Mouse (Mus musculus) midbrain, embryonic 16.5 days (tissue): ENCODE results near the gene Gm614. TPM values are rescaled to one million over a fixed set of nuclear protein-coding genes. Genes with fewer than 3 reads are reported as not detected.
A peak's percentile ranks its signal among the peaks of the same experiment; 100 is the strongest.

Experiments
- ATAC-seq: fragments of 200-750 bp; cut with Nextera tagmentation; 2 replicates; pipeline ENCODE4 v1.8.0; 2017; ENCODE audit warnings: moderate TSS enrichment
- H3K27ac ChIP-seq: fragments of 300-500 bp; sonication (generic); 2 replicates; pipeline ENCODE4 v1.5.1; 2014; ENCODE audit warnings: mild to moderate bottlenecking, low read length, mixed read lengths
- H3K27me3 ChIP-seq: fragments of 300-500 bp; sonication (generic); 2 replicates; pipeline ENCODE4 v1.6.1; 2014; ENCODE audit warnings: low read depth, low read length, mixed read lengths; ENCODE audit not compliant: control insufficient read depth, insufficient read depth
- H3K36me3 ChIP-seq: fragments of 300-500 bp; sonication (generic); 2 replicates; pipeline ENCODE4 v1.6.1; 2014; ENCODE audit warnings: mild to moderate bottlenecking, low read length, moderate library complexity, mixed read lengths; ENCODE audit not compliant: control insufficient read depth, insufficient read depth
- H3K4me1 ChIP-seq: fragments of 300-500 bp; sonication (generic); 2 replicates; pipeline ENCODE4 v1.6.1; 2014; ENCODE audit warnings: mild to moderate bottlenecking, low read length, mixed read lengths; ENCODE audit not compliant: control insufficient read depth, insufficient read depth
- H3K4me2 ChIP-seq: fragments of 300-500 bp; sonication (generic); 2 replicates; pipeline ENCODE4 v1.6.1; 2014; ENCODE audit warnings: mild to moderate bottlenecking, low read length, mixed read lengths
- H3K4me3 ChIP-seq: fragments of 300-500 bp; sonication (generic); 2 replicates; pipeline ENCODE4 v1.5.1; 2014; ENCODE audit warnings: low read depth, mild to moderate bottlenecking, low read length, moderate library complexity, mixed read lengths
- H3K9ac ChIP-seq: fragments of 300-500 bp; sonication (generic); 2 replicates; pipeline ENCODE4 v1.6.1; 2014; ENCODE audit warnings: low read depth, low read length, mixed read lengths
- H3K9me3 ChIP-seq: fragments of 300-500 bp; sonication (generic); replicated peaks from 2 replicates; pipeline ENCODE4 v1.6.1; 2014; ENCODE audit warnings: mild to moderate bottlenecking, low read length, mixed read lengths; ENCODE audit not compliant: control insufficient read depth, poor library complexity, severe bottlenecking
- WGBS: fragments of 180-500 bp; shearing (Covaris S2); extraction: QIAGEN DNeasy Blood & Tissue Kit; methylation state at CpG from one replicate; pipeline ENCODE4 v1.1.7; 2014; 5-methylcytosine and 5-hydroxymethylcytosine counted together
- polyA plus RNA-seq: library from polyadenylated mRNA; unstranded; fragments of >200 nt; fragmentation: Nextera tagmentation; extraction: Ambion mirVana; gene quantifications from 2 replicates; pipeline ENCODE4 v1.2.1, GENCODE M21; 2015

Gm614 gene
- polyA plus RNA-seq, 1 experiment from 2014 or later = not detected

- ATAC-seq = no peak
- H3K27ac ChIP-seq = no peak within 1 kb of the TSS
- no peaks in the 10 kb centered on the region for H3K36me3 ChIP-seq
- H3K4me3 ChIP-seq = no peak within 1 kb of the TSS
- 74% methylated on average over 5 of the region's 5 CpGs for WGBS
- no peaks in the 10 kb centered on the region for H3K9me3 ChIP-seq
- no peaks in the 10 kb centered on the region for H3K4me1 ChIP-seq
- no peak within 1 kb of the TSS for H3K4me2 ChIP-seq
- H3K9ac ChIP-seq = no peak within 1 kb of the TSS
- no peaks in the 10 kb centered on the region for H3K27me3 ChIP-seq
These were observed 4.4 kb upstream of the Gm614 start, which contains the start of gene Il2rg for GRCm38 (mm10) chrX:101268025-101268754. Gene Il2rg (minus strand): TSS chrX:101268255.

DNA sequence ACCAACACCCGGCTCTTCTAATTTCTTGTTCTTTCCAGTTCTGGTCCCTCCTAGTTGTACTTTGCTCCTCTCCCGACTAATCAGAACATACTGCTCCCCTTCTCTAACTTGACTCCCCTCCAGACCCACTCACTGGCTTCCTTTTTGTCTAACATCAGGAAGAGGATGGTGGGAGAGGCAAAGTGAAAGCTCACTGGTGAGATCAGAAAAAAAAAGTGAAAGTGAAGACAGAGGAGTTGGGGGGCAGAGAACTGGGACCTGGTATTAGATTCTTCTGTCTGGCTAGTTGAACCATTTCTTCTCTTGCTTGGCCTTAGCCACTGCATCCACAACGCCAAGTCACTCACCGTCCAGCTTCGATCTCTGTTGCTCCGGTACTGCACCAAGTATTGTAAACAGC lies 2.8 kb upstream of the Gm614 start:
- Histone ChIP-seq H3K4me3 (no peak overlapping the region), H3K27ac (no peak overlapping the region), H3K9ac (no peak overlapping the region), H3K9me3 (no peaks in the 10 kb centered on the region), H3K4me2 (no peak overlapping the region), H3K27me3 (no peaks in the 10 kb centered on the region), H3K36me3 (no peaks in the 10 kb centered on the region), H3K4me1 (no peaks in the 10 kb centered on the region)
- 94% methylated on average over 6 of the region's 6 CpGs for WGBS
- no peak for ATAC-seq

DNA sequence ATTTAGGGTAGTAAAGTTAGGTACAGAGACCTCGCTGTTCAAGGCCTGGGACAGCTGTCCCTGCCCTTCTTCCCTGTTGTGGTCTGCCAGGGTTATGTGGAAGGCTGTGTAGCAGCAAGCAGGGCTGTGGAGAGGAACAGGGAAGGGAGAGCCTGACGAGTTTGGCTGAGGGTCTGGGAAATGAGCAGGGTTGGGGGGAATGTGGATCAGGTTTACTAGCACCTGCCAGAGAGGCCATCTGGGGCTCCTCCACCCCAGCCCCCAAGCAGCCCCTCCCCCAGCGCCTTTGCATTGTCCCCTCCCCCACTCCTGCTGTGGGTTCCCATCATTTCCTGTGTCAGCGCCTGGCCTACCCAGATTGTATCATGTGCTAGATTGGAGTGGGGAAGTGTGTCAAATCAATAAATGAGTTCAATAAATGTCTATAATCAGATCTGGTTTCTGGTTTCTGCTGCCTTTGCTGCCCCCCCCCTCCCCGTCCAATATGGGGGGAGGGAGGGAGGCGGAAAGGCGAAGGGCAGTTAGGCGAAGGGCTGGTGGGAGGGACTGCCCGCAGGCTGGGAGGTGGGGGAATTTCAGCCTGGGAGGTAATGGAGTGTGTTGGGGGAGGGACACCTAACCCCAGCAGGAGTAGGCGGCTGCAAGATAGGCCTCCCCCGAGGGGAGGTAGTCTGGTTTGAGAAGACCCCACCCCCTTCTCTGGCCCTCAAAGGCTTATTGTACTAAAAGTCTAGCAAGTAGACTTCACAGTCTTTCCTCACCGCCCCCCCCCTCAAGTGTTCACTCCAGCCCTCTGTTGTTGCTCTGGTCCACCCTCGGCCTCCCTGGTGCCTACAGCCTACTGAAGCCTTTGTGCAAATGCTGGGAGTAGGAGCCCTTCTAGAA lies 3.1 kb downstream of the Gm614 start:
- no peak overlapping the region for H3K9ac ChIP-seq
- H3K9me3 ChIP-seq = no peaks in the 10 kb centered on the region
- peak; percentile 58; the same call in 1 of the 2 replicates for ATAC-seq
- H3K4me2 ChIP-seq = no peak overlapping the region
- no peak overlapping the region for H3K4me3 ChIP-seq
- H3K36me3 ChIP-seq = no peaks in the 10 kb centered on the region
- WGBS = 23% methylated on average over 8 of the region's 13 CpGs
- H3K27ac ChIP-seq = no peak overlapping the region
- no peaks in the 10 kb centered on the region for H3K27me3 ChIP-seq
- no peaks in the 10 kb centered on the region; the same call in 1 of the 2 replicates for H3K4me1 ChIP-seq

GRCm38 (mm10) chrX:101256603-101257002 lies 7.2 kb downstream of the Gm614 start:
- H3K9ac ChIP-seq = no peak overlapping the region
- H3K9me3 ChIP-seq = no peaks in the 10 kb centered on the region
- H3K4me3 ChIP-seq = no peak overlapping the region
- no peaks in the 10 kb centered on the region; the same call in 1 of the 2 replicates for H3K4me1 ChIP-seq
- no peak overlapping the region for H3K4me2 ChIP-seq
- WGBS = 85% methylated on average over 13 of the region's 13 CpGs
- no peaks in the 10 kb centered on the region for H3K36me3 ChIP-seq
- H3K27me3 ChIP-seq = no peaks in the 10 kb centered on the region
- H3K27ac ChIP-seq = no peak overlapping the region
- no peak for ATAC-seq

DNA sequence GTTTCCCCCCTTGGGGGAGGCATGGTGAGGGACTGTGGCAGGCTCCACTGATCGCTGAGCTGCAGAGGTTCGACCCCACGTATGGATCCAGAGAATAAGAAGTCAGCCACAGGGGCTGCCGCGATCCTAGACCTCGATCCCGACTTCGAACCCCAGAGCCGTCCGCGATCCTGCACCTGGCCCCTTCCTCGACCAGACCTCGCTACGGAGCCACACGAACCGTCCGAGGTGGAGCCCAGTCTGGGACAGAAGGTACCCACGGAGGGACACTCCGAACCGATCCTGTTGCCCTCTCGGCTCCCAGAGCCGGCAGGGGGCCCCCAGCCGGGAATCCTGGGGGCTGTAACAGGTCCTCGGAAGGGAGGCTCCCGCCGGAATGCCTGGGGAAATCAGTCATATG lies 9.1 kb downstream of the Gm614 start:
- Histone ChIP-seq H3K27me3 (no peaks in the 10 kb centered on the region), H3K36me3 (no peaks in the 10 kb centered on the region), H3K9me3 (no peaks in the 10 kb centered on the region), H3K4me1 (no peaks in the 10 kb centered on the region), H3K9ac (peak overlapping the region; percentile 63), H3K4me3 (peak overlapping the region; percentile 51), H3K4me2 (peak overlapping the region; percentile 81), H3K27ac (no peak overlapping the region)
- 20% methylated on average over 16 of the region's 26 CpGs for WGBS
- ATAC-seq = peak; percentile 54

DNA sequence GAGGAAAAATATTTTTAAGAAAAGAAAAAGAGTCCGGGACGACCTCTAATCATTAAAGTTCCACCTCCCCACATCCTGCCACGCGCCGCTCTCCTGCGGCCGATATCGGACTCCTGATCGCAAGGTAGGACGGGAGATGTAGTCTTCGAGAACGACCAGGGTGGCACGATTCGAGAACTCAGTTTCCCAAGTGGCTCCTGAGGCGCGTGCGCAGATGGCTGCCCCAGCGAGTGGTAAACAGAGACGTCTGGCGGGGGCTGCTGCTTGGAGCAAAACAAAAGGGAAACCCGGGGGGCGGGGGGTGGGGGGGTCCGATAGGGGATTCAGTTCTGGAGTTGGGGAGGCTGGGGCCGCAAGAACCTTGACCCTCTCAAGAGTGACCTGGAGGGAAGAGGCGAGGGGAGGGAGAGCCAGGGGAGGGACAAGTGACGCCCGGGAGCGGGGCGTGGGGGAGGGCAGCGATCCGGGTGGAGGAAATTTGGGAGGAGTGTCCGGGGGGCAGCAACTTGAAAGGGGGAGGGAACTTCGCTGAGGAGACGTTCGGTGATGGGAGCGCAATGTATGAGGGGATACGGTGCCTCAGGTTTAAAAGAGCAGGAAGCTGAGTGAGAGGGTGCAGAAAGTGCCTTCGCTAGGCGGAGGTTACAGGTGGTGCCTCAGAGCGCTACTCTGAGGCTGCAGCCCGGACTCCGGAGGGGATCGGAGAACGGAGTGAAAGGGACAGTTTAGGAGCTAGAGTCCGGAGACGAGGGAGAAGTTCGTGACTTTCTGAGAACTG lies 9.7 kb downstream of the Gm614 start, which contains the start of gene Foxo4:
Gene Foxo4 (plus strand): TSS at position 577 of the 778 bp plus-strand sequence.
- H3K36me3 ChIP-seq = no peaks in the 10 kb centered on the region
- H3K4me3 ChIP-seq = peak within 1 kb of the TSS; percentile 51
- H3K4me1 ChIP-seq = no peaks in the 10 kb centered on the region
- H3K9ac ChIP-seq = peak within 1 kb of the TSS; percentile 63
- no peaks in the 10 kb centered on the region for H3K27me3 ChIP-seq
- 23% methylated on average over 44 of the region's 47 CpGs for WGBS
- peak within 1 kb of the TSS; percentile 81 for H3K4me2 ChIP-seq
- H3K9me3 ChIP-seq = no peaks in the 10 kb centered on the region
- no peak within 1 kb of the TSS for H3K27ac ChIP-seq
- ATAC-seq = peak; percentile 95

DNA sequence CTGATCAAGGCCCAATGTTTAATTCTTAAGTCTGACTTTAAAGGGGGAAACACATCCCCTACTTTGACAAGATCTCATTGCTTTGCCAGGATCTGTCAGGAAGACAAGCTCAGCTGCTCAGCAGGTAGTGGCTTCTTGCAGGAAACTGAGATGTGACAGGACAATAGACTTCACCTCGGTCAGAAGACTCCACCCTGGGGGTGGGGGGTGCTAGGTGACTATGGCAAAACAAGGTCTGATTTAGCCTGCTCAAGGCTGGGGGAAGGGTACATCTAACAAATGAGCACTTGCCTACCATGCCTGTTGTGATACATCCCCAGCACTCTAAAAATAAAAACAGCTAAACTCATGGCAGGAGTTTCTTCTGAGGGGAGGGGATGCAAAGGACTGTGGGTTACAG lies 18.8 kb downstream of the Gm614 start:
- WGBS = 12% methylated on average over 1 of the region's 1 CpGs
- Histone ChIP-seq H3K27ac (no peak overlapping the region), H3K9me3 (no peaks in the 10 kb centered on the region), H3K4me2 (no peak overlapping the region), H3K4me3 (no peak overlapping the region), H3K36me3 (no peaks in the 10 kb centered on the region), H3K4me1 (no peaks in the 10 kb centered on the region), H3K9ac (no peak overlapping the region), H3K27me3 (no peaks in the 10 kb centered on the region; the same call in 1 of the 2 replicates)
- no peak for ATAC-seq

DNA sequence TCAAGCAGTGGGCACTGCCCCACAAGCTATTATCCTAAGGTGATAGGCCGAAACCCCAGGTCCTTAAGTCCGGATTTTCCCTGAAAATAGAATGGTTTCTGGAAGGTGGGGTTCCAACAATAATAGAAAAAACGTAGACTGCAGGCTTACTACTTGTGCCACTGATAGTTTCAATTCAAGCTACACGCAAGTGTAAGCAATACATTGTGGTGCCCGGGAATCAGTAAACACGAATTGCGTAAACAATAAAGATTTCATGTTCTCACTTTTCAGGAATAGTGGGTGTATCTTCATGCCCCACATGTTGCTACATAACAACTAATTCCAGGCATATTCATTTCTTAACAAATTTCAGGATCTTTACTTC lies 41.0 kb downstream of the Gm614 start:
- H3K27me3 ChIP-seq = no peaks in the 10 kb centered on the region
- H3K36me3 ChIP-seq = no peaks in the 10 kb centered on the region
- H3K4me3 ChIP-seq = peak overlapping the region; percentile 37
- H3K9me3 ChIP-seq = no peaks in the 10 kb centered on the region
- peak overlapping the region; percentile 74 for H3K27ac ChIP-seq
- WGBS = 39% methylated on average over 7 of the region's 7 CpGs
- H3K4me1 ChIP-seq = peaks cover 5% of the 10 kb centered on the region
- ATAC-seq = no peak; the same call in 1 of the 2 replicates
- H3K9ac ChIP-seq = 0 out of 2 replicates have a peak overlapping the region, but pooled peaks have one; percentile 38
- peak overlapping the region; percentile 50 for H3K4me2 ChIP-seq
